Mouse (Mus musculus): ENCODE measurements around the gene 2310046K23Rik.
"Not testable (repeated sequence)": the region's sequence is repeated elsewhere in the genome, so short reads cannot be mapped to it uniquely, and the experiment has no call there.

The 2310046K23Rik gene

GRCm38 (mm10) chr3:92534411-92534810 is at the start of gene 2310046K23Rik:
Gene 2310046K23Rik (minus strand): TSS chr3:92534511.
- DNase-seq (ENCODE audit: low spot score), result no peak

GRCm38 (mm10) chr3:92583164-92583826 is 49.0 kb upstream of the 2310046K23Rik start:
- no peak for DNase-seq (ENCODE audit: low spot score)

DNA sequence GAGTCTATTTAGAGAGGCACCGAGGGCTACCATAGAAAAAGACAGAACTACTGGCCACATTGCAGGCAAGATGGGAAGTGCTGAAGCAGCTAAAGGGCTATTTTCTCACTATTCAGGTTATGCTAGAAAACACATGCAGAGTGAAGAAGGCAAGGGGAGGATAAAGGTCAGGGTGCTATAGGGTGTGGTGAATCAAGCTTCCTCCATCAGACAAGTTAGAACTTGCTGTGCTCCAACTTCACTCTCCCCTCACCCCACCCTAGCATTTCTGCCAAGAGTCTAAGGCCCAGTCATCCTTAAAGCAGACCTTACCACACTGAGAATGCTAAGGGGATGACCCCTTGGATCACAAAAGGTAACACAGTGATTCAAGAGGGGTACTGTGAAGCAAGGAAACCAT is 45.2 kb upstream of the 2310046K23Rik start:
- peak; percentile 61 for DNase-seq (ENCODE audit: low spot score)

DNA sequence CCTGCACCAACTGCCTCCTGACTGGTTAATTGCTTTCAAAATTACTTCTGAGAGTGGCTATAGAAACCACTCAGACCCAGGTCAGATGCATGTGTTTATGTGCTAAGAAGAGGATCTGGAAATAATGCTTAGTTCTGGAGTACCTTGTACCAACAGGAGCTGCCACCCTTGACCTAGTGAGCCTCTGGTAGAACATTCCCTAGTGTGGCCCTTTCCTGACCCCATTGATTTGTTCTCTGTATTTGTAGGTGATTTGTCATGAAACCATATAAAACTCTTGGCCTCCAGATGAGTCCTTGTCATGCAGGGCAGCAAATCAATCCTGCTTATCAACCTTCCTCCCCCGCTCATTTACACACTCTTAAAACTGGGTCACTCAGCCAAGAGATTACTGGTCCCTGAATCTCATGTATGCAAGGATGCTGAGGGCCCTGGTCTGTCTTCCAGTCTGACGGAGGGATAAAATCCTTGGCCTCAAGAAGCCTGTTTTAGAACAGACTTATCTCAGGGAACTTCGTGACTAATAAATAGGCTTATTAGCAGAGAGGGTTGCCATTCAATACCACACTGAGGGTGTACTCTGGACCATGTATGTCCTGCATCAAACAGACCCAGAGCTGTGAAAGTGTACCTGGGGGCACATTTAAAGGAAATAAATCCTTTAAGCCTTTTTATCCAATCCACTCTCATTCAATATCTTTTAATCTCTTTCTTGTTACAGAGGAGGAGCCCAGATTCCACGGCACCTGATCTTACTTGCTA is 44.5 kb upstream of the 2310046K23Rik start:
- peak; percentile 43 for DNase-seq (ENCODE audit: low spot score)

- DNase-seq (ENCODE audit: low spot score), result peak; percentile 63
Measured at GRCm38 (mm10) chr3:92573449-92574041, 39.2 kb upstream of the 2310046K23Rik start, which contains the start of gene Ivl. Gene Ivl (minus strand): TSS chr3:92573735.

DNA sequence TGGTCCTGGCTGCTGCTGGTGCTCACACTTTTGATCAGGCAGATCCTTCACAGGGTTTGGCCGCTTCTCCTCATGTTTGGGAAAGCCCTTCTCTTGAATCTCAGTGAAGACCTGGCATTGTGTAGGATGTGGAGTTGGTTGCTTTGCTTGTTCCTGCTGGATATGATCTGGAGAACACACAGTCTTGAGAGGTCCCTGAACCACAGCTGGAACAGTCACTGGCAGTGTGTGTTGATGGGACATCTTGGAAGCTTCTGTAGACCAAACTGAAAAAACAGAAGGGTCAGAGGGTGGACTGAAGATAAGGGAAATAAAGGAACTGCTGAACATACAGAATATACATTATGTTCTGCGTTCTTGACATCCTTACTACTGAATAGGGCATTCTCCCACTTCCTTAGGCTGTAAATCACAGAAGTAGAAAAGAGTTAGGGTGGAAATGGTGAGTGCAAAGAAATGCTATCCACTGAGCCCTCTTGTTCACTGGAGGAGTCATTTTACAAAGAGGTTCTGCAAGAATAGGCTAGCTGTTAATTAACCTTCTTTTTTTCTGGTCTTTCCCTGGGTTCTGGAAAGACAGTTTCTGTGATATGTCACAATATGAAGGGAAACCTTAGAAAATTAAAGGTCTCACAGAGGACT is 38.3 kb upstream of the 2310046K23Rik start:
- DNase-seq (ENCODE audit: low spot score), result no peak

GRCm38 (mm10) chr3:92568752-92569151 is 34.4 kb upstream of the 2310046K23Rik start:
- DNase-seq (ENCODE audit: low spot score), result no peak

GRCm38 (mm10) chr3:92565418-92565817 is 31.1 kb upstream of the 2310046K23Rik start:
- DNase-seq (ENCODE audit: low spot score), result no peak

DNA sequence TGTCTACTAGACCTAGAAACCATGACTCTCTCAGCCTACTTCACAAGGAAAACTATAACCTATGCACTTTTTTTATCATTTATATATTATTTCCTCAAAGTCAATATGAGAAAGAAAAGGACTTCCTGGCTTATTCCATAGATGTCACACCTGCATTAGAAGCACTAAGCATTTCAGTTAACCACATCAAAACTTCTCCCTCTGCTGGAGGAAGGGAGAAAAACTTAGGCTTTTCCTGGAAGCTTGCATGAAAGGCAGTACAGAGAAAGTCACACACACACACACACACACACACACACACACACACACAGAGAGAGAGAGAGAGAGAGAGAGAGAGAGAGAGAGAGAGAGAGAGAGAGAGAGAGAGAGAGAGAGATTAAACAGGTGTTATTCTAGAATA is 22.0 kb downstream of the 2310046K23Rik start:
- no peak for DNase-seq (ENCODE audit: low spot score)

- DNase-seq (ENCODE audit: low spot score), result peak; percentile 63
Measured at GRCm38 (mm10) chr3:92510786-92511185, 23.5 kb downstream of the 2310046K23Rik start.

- DNase-seq (ENCODE audit: low spot score), result no peak
Measured at GRCm38 (mm10) chr3:92508185-92508584, 26.1 kb downstream of the 2310046K23Rik start.

GRCm38 (mm10) chr3:92503528-92503927 is 30.8 kb downstream of the 2310046K23Rik start:
- DNase-seq (ENCODE audit: low spot score), result no peak

DNA sequence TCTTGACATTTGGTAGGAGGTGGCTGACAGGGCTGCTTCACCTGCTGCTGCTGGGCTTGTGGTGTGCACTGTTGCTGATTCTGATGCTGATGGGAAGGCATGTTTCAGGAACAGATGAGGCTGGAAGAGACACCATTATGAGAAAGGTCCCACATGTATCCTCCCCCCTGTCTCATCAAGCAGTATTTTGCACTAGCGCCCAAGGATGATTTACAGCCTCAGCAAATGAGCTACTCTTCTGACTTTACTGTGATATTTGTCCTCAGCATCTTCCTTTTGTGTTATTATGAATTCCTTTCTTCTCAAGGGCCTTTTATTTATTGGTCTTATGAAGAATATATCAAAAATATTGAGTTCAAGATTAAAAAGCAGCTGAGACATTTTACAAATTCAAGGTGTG is 33.9 kb downstream of the 2310046K23Rik start, which contains the start of gene Sprr4:
TSS of gene Sprr4 (minus strand) at position 101 of the 400 bp plus-strand sequence.
- DNase-seq (ENCODE audit: low spot score), result no peak

GRCm38 (mm10) chr3:92490262-92490661 is 44.0 kb downstream of the 2310046K23Rik start:
- DNase-seq (ENCODE audit: low spot score), result not testable (repeated sequence)

DNA sequence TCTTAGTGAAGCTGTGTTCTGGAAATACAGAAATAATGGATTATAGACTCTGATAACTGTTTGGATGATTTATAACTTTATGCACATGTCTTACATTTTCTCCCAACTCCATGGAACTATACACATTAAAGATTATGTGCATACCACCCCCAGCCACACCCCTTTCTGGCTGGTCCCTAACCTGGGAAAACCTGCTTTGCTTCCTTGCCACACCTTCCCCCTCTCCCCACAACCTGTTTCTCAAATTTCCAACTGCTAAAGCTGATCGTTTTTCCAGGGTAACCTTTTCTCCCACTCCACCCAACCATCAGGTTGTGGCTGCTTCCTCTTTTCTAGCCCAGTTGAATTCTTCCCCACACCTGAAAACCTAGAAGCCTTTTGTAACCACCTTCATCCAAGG is 48.0 kb downstream of the 2310046K23Rik start:
- peak; percentile 59 for DNase-seq (ENCODE audit: low spot score)

DNA sequence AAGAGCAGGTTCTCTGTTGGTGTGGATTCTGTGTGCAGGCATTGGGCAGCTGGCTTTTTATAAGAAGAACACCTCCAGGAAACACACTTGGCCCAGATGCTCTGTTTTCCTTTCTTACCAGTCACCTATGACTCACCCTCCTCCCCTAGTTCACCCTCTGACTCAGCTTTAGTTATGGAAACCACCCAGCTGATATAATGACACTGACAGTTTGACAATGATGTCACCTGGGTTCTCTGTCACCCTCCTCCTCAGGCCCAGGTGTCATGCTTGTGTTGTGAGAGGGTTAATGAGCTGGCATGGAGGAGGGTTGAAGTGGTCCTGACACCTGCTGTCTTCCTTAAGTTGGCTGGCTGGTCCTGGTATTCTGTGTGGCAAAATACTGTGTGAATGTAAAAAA is 48.4 kb downstream of the 2310046K23Rik start, which contains the start of gene Sprr1a:
TSS of gene Sprr1a (minus strand) at position 33 of the 400 bp plus-strand sequence.
- DNase-seq (ENCODE audit: low spot score), result peak; percentile 42

All from urinary bladder, postnatal 14 days (tissue).